Mouse (Mus musculus): ENCODE results near the gene Vmn1r27. TPM values are rescaled to one million over a fixed set of nuclear protein-coding genes. Genes with fewer than 3 reads are reported as not detected.

Vmn1r27 gene
- total RNA-seq (2017) = 0.23 TPM in 1 of 2 replicates, not detected in the other

DNA sequence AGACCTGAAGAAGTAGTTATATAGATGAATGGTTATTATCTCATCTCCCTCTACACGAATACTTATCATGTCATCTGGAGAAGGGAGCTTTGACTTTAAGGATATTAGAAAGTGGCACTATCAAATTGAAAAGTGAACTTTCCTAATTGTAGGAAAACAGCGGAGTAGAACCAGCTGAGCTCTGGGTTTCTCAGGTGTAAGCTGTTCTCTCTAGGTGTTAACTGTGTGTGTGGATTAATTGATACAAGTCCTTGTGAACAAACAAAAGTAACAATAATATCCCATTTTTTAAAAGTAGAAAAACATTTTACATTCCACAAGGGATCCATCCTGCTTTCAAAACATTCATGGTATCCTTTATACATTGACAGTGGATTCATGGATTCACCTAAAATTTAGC, at the start of gene Vmn1r27:
TSS of gene Vmn1r27 (minus strand) at position 101 of the 400 bp plus-strand sequence.
- ATAC-seq (ENCODE audit: extremely low read depth, insufficient number of reproducible peaks, low FRiP score, poor library complexity, severe bottlenecking) = no peak

- no peak for ATAC-seq (ENCODE audit: extremely low read depth, insufficient number of reproducible peaks, low FRiP score, poor library complexity, severe bottlenecking)
Observed at GRCm38 (mm10) chr6:58261737-58262136, 43.1 kb upstream of the Vmn1r27 start, which contains the start of gene Vmn1r28. Gene Vmn1r28 (plus strand): TSS chr6:58262037.

DNA sequence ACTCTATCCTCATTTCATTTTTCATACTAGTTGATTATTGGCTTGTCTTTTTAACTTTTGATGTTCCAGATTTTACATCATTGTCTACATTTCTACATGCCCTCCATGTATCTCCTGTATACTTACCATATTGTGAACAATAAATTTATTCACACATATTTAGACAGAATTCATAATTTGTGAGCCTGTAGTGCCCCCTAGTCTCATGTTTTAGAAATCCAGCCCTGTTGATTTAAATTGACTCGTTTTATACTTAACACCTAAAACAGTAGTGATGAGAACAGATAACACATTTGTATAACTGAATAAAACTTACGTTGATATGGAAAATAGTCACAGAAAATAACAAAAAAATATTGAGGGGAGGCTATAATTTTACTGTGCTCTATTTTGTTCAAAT, 2.5 kb downstream of the Vmn1r27 start:
- ATAC-seq (ENCODE audit: extremely low read depth, insufficient number of reproducible peaks, low FRiP score, poor library complexity, severe bottlenecking) = no peak

Other genes starting within 250 kb of the Vmn1r27 start
- not detected in 2 replicates for gene Vmn1r25, start 238.0 kb downstream of the Vmn1r27 start, total RNA-seq (2017)
- gene Vmn1r26, start 203.7 kb downstream of the Vmn1r27 start, total RNA-seq (2017) = not detected in 2 replicates
- gene Vmn1r28, start 43.2 kb upstream of the Vmn1r27 start, total RNA-seq (2017) = not detected in 2 replicates
- not detected in 2 replicates for gene Vmn1r29, start 82.7 kb upstream of the Vmn1r27 start, total RNA-seq (2017)
- gene Vmn1r30, start 224.6 kb upstream of the Vmn1r27 start, total RNA-seq (2017) = not detected in 2 replicates